Mouse (Mus musculus) adrenal gland, postnatal 25 days (tissue): Measurements from ENCODE around the gene 0610037L13Rik. TPM values are rescaled to one million over a fixed set of nuclear protein-coding genes. Genes with fewer than 3 reads are reported as not detected.

Experiments used
- DNase-seq: peaks from one replicate; pipeline ENCODE4 v3.0.0; 2021; ENCODE audit warnings: mixed read lengths
- total RNA-seq: library from RNA; stranded (reverse); gene quantifications from 2 replicates; pipeline ENCODE4 v1.2.3, GENCODE M21; 2021

The 0610037L13Rik gene
- total RNA-seq, 1 experiment from 2014 or later = 79.0 TPM

DNA sequence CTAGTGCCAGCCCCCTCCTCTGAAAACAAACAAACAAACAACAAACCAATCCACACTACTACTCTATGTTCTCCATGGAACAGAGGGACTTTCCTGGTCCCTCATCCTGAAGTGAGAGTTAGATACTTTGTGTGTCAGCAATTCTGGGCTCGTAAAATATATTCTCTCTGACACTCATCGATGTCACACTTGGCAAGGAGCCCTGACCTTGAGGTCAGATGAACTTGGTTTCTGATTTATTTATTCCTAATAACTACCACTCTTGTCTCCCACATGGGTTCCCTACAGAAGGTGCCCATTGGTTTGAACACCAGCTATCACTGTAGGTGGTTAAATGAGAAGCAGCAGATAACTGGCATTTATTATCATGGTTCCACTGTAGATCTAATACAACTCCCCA is 30.7 kb downstream of the 0610037L13Rik start:
- peak; percentile 68 for DNase-seq

DNA sequence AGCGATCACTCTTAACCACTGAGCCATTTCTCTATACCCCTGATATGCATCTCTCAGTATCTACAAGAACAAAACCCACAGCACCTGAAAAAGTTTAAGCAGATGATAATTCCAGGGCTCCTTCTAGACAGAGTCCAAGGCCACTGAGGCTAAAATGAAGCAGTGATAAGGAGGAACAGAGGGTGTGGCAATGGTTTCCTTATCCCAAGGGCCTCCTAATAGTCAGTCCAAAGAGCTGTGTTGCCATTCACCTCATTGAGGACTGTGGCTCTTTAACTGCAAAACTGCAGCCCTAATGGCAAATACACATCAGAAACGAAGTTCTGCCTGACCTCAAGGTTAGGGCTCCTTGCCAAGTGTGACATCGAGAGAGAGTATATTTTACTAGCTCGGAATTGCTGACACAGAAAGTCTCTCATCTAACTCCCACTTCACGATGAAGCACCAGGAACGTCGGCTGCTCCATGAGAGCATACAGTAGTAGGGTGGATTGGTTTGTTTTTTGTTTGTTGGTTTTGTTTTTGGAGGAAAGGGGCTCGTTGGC is 31.6 kb downstream of the 0610037L13Rik start:
- peak; percentile 71 for DNase-seq

DNA sequence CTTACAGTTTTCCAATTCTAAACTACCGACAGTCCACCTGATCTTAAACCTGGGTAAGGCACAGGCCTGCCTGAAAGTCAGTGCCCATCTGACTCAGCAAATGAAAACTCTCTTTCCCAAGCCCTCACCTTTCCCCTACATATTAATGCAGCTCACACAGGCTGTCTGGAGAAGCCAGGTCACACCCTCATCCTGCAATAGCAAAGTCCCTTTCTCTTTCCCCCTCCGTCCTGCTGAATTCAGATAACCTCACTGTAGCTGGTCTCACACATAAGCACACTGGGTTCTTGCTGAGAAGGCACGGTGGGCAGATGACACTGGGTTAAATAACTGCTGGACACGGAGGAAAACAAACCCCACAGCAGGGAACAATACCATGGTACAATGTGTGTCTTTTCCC is 32.3 kb downstream of the 0610037L13Rik start:
- DNase-seq = no peak

DNA sequence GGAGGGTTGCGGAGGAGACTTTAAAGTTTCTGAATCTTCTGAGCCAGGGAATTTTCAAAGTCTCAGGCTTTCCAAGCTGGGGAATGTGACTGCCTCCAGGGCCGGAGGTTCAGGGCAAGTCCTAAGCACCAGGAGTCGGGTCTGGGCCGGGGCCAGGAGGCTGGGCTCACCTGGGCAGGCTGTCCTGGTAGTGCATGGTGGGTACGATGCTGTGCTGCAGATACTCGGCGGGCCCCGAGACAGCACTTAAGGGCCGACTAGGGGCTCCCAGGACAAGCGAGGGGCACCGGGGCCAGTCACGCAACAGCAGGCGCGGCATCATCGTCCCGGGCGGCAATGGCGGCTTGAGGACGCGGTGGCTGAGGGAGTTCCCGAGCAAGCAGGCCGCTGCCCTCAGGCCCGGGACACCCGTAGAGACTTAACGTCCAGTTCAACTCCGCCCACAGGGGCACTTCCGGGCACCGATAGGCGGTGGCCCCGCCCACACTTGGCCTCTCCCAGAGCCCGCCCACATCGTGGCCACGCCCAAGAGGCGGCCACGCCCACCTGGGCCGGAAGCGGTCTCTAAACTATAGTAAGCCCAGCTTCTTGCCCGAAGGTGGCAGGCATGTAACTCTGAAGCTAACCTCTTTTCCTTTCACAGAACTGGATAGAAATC is 33.7 kb downstream of the 0610037L13Rik start, which contains the start of gene Cpt2:
Gene Cpt2 (minus strand): TSS at position 466 of the 658 bp plus-strand sequence.
- DNase-seq = peak; percentile 95

DNA sequence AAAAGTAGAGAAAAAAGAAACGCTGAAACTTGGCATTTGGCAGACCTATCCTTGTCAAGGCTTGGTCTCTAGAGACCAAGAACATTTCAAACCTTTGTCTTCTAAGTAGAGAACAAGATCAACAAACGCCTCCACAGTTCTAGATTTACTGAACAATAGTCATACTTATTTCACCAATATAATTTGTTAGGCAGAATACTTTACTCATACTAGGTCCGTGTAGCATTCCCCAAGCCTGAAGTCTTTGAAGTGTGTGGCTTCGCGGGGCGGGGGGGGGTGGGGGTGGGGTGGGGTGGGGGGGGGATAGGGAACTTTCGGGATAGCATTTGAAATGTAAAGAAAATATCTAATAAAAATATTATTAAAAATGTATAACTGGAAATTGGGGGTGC is 34.2 kb downstream of the 0610037L13Rik start:
- no peak for DNase-seq

DNA sequence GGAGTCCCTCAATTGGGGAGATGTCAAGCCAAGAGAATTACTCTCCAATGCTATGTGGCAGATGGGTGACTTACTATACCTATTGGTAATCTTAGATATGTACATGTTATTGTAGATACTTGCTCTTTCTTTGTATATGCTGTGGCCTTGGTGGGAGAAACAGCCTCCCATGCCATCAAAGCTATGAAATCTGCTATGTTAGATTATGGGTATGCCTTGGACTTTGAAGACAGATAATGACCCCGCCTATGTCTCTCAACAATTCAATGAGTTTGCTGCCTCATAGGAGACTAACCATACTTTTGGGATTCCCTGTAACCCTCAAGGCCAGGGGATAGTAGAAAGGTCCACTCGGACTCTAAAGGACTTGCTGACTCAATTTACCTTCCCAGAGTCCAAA is 38.7 kb downstream of the 0610037L13Rik start:
- DNase-seq = no peak

DNA sequence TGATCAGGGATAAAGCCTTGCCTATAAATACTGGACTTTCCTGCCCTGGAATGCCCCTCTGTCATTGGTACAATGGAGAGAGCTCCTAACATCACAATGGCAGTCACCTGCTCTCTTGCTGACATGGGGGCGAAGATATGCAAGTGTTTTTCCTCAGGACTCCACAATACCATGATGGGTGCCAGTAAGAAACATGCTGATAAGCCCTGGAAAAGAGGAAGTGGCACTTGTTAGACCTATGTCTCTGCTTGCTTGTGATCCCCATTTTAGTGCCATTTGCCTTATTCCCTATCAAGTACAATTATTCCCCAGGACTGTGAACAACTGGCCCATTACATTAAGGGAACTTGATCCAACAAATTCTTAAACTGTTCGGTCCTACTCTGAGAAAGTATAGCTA is 39.1 kb downstream of the 0610037L13Rik start:
- DNase-seq = no peak

DNA sequence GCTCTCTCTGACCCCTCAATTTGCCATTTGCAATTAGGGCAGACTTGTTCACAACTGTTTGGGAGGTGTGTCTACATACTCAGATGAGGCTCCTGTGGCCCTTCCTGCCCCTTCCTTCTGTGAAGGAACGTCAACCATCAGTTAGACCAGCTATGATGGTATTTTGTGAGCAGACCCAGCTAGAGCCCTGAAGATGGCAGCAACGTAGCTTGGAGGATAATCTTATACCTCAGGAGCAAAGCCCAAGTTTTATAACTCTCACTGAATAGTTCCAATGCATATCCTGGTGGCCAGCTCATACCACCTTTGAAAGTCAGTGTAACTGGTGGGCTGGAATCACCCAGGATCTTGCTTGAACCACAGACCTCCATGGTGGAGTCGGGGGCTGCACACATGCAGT is 41.8 kb downstream of the 0610037L13Rik start:
- DNase-seq = no peak

DNA sequence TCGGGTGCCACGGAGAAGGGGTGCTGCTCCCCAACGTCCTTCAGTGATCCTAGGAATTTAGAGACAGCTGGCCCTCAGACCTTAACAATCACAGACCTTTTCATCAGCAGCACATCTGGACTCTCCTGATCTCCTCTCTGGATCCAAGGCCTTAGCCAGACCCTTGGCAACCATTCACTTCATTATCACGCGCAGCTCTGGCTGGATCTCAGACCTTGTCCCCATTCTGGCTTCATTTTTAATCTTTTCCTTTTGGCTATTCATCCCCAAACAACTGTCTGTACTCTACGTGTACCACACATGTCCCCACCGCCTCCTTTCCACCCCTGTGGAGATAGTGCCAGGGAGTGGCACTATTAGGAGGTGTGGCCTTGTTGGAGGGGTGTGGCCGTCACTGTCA is 43.6 kb downstream of the 0610037L13Rik start:
- no peak for DNase-seq

DNA sequence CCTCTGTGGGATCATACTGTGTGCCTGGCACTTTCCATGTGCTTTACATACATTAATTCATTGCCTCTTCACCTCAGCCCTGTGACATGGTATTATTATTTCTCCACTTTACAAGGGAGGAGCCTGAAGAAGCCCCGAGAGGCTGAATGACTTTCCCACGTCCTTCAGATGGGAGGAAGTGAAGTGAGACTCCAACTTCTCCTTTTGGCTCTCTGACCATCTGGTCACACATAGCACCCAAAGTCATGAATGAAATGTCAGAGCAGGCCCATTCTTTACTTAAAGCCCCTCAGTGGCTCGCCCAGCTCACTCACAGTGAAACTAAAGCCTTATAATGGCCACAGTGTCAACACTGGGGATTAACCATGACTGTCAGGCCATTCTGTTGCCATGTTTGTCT is 45.6 kb downstream of the 0610037L13Rik start:
- no peak for DNase-seq

DNA sequence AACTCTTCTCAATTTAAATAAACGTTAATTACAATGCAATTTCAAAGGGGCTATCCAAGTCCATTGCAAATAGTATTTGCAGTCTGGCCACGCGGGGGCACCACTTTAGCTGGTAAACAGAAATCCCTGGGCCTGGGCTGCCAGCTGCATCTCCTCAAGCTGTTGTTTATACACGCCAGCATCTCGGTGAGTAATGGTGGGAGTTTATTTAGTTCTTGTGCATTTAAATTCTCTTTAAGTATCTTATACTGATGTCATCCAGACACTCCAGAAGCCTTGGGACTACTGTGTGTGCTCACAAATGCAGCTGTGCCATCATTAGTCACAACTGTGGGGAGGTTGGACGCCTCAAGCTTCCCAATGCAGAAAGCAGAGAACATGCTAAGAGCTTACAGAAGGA is 47.7 kb downstream of the 0610037L13Rik start:
- peak; percentile 74 for DNase-seq

DNA sequence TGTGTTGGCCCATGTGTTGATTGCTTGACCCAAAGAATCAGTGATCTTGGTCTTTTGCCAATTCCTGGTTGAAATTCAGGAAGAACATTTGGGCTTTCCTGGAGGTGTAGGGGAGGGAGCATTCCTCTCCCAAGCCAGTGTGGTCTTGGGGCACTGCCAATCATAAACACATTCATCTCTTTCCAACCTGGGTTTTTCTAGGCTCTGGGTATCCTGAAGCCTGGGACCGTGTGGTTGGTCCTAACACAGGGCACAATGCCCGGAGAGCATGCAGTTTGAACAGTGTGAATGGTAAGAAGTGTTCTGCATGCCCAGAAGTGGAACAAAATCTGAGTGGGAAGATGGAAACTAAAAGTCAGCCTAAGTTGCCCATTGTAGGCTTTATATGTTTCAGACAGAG is 48.5 kb downstream of the 0610037L13Rik start:
- no peak for DNase-seq

DNA sequence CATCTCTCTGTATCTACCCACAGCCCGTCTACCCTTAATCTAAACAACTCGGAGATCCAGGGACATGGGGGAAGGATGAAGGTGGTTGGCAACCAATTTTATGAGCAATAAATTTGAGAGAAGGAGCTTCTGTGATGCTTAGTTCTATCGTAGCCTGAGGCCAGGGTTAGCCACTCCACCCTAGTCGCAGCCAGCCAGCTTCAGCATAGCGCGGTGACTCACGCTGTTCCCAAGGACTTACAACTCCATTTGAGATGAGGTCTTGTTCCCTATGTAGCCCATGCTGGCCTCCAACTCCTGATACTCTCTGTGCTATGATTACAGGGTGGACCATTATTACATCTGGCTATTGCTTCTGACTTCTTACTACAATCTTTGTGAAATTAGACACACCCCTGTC is 53.1 kb downstream of the 0610037L13Rik start:
- DNase-seq = no peak

DNA sequence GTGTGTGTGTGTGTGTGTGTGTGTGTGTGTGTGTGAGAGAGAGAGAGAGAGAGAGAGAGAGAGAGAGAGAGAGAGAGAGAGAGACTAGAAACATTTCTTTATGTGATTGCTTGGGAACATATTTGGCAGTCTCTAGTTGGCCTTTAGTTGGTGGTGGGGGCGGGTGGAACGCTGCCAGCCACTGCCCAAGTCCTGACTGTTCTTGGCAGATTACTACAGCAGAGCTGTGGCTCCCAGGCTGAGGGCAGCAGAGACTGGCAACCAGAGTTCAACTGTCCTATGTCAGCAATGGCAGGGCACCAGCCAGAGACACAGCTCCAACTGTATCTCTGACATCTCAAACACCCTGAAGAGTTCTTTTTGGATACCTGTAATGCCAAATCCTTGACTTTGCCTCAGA is 54.5 kb downstream of the 0610037L13Rik start:
- DNase-seq = peak; percentile 26

Other genes starting within 250 kb of the 0610037L13Rik start
- not detected in 2 replicates for gene Dmrtb1, start 205.6 kb upstream of the 0610037L13Rik start, total RNA-seq
- 10.0 and 12.3 TPM in 2 replicates for gene Lrp8, start 87.6 kb upstream of the 0610037L13Rik start, total RNA-seq
- 71.6 and 79.4 TPM in 2 replicates for gene Magoh, start 10.1 kb upstream of the 0610037L13Rik start, total RNA-seq
- gene Cpt2, start 33.8 kb downstream of the 0610037L13Rik start, total RNA-seq = 180 TPM in 2 replicates
- gene Slc1a7, start 78.5 kb downstream of the 0610037L13Rik start, total RNA-seq = 0.58 TPM in 1 of 2 replicates, not detected in the other
- 4.1 and 6.6 TPM in 2 replicates for gene Podn, start 206.6 kb downstream of the 0610037L13Rik start, total RNA-seq